Mouse (Mus musculus) bone marrow, adult 2 months (tissue): ENCODE measurements around the gene Prss29.

Experiments used
- CTCF ChIP-seq: fragments of 200-500 bp; IDR thresholded peaks from 2 replicates; pipeline ENCODE4 v1.5.1; 2011; ENCODE audit warnings: low read length, control low read depth; ENCODE audit not compliant: control insufficient read depth, insufficient read depth
- POLR2A ChIP-seq: fragments of 200-500 bp; IDR thresholded peaks from 2 replicates; pipeline ENCODE4 v1.6.1; 2011; ENCODE audit warnings: low read depth, mild to moderate bottlenecking, control low read depth, low read length, borderline replicate concordance; ENCODE audit not compliant: control insufficient read depth

DNA sequence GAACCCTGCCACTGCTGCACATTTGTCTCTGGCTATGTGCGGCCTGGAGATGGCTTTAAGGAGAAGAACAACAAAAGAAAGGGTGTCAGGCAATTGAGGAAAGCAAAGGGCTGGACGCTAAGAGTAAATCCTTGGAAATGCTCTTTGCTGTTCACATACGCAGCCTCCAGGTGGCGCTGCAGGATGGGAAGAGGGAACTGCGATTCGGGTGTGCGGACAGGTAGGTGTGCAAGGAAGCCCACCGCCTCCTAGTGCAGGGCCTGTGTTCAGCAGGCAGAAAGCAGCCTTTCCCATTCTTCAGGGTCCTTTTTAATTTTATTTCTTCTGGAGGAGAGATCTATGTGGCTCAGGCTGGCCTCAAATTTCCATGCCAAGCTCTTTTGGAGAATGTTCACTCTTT is 15.5 kb downstream of the Prss29 start:
- peak; percentile 87 for TF ChIP-seq CTCF
- no peak for TF ChIP-seq POLR2A
